Mouse (Mus musculus) erythroblast, embryonic 14.5 days (primary cell): ENCODE data around the gene Mtch2. TPM values are rescaled to one million over a fixed set of nuclear protein-coding genes. Genes with fewer than 3 reads are reported as not detected.
"Not testable (repeated sequence)": the region's sequence is repeated elsewhere in the genome, so short reads cannot be mapped to it uniquely, and the experiment has no call there.

ENCODE experiments used
- H3K27me3 ChIP-seq: 2 replicates; pipeline ENCODE4 v1.6.1; 2012; ENCODE audit warnings: inconsistent platforms; ENCODE audit not compliant: control insufficient read depth
- H3K36me3 ChIP-seq: 2 replicates; pipeline ENCODE4 v1.6.1; 2012; ENCODE audit warnings: mild to moderate bottlenecking, inconsistent platforms; ENCODE audit not compliant: control insufficient read depth
- H3K4me1 ChIP-seq: 2 replicates; pipeline ENCODE4 v1.6.1; 2012; ENCODE audit warnings: inconsistent platforms; ENCODE audit not compliant: control insufficient read depth
- H3K4me3 ChIP-seq: replicated peaks from 2 replicates; pipeline ENCODE3; 2012; ENCODE audit warnings: moderate library complexity, mild to moderate bottlenecking, inconsistent platforms
- H3K9me3 ChIP-seq: 2 replicates; pipeline ENCODE4 v1.6.1; 2012; ENCODE audit warnings: low read length, inconsistent platforms, mixed read lengths; ENCODE audit not compliant: control insufficient read depth
- GATA1 ChIP-seq: IDR thresholded peaks from 2 replicates; pipeline ENCODE4 v1.6.1; 2012; ENCODE audit warnings: low read length, inconsistent platforms, mixed read lengths
- TAL1 ChIP-seq: IDR thresholded peaks from 3 replicates; pipeline ENCODE4 v1.6.1; 2012; ENCODE audit warnings: low read length, inconsistent platforms, mixed read lengths
- polyA plus RNA-seq: library from polyadenylated mRNA; stranded (reverse); fragments of >175 nt; gene quantifications from 2 replicates; pipeline ENCODE4 v1.2.3, GENCODE M21; 2012

The Mtch2 gene
- polyA plus RNA-seq, 1 experiment: 1.8 TPM

DNA sequence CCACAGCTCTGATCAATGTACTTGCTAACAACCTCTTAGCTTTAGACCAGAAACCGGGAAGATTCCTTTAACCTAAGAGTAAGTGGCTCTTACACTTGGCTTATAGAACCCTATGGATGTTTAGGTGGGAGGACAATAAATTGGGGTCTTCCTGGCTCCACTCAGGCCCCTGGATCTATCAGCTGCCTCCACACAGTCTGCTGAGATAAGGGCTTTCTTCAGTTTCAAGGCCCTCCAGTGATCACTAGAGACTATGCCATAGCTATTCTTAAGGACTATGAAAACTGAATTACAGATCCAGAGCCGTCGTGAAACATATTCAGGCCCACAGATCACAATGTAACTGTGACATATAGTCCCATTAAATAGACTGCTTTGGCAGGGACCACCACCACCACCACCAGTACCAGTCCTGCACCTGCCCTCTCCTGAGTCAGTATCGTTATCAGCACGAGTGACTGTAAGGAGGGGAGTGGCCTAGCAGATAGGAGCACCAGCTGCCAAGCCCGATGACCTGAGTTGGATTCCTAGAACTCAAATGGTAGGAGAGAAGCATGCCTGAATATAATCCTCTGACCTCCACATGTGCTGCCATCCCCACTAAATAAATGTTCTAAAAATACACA lies 46.8 kb downstream of the Mtch2 start:
- peak overlapping the region; percentile 31 for H3K4me3 ChIP-seq

DNA sequence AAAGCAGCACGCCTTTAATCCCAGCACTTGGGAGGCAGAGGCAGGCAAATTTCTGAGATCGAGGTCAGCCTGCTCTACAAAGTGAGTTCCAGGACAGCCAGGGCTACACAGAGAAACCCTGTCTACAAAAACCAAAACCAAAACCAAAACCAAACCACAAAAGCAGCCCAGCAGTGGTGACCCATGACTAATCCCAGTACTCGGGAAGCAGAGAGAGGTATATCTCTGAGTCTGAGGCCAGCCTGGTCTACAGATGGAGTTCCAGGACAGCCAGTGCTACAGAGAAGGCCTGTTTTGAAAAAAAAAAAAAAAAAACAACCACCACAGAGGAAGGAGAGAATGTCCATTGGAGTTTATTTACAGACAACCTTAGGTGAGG lies 47.3 kb downstream of the Mtch2 start:
- peak overlapping the region; percentile 31 for H3K4me3 ChIP-seq
- H3K36me3 ChIP-seq: peaks cover 75% of the 10 kb centered on the region
- peaks cover 77% of the 10 kb centered on the region for H3K4me1 ChIP-seq
- peaks cover 15% of the 10 kb centered on the region for H3K27me3 ChIP-seq
- not testable (repeated sequence) for H3K9me3 ChIP-seq

More for the DNA sequence above, 46.8 kb downstream of the Mtch2 start:
- H3K4me1 ChIP-seq: peaks cover 82% of the 10 kb centered on the region
- peaks cover 8% of the 10 kb centered on the region for H3K9me3 ChIP-seq
- peak; percentile 63 for TF ChIP-seq TAL1
- TF ChIP-seq GATA1: peak; percentile 80
- peaks cover 70% of the 10 kb centered on the region for H3K36me3 ChIP-seq
- H3K27me3 ChIP-seq: peaks cover 20% of the 10 kb centered on the region

DNA sequence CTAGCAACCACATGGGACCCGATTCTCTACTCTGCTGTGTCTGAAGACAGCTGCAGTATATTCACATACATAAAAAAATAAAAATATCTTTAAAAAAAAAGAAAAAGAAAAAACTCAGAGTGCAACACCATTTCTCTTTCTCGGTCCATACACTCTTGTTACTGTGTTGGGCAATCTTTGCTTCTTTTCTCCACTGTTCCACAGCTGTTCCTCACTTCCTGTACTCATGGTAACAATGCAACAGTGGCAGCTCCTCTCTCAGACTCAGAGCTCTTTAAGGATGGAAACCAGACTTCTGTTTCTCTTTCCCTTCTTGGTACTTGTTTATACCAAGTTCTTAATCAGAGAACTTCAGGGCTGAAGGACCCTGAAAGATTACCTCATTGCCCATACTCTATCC lies 56.4 kb downstream of the Mtch2 start:
- H3K9me3 ChIP-seq: no peaks in the 10 kb centered on the region
- no peaks in the 10 kb centered on the region for H3K27me3 ChIP-seq
- peaks cover 53% of the 10 kb centered on the region for H3K4me1 ChIP-seq
- TF ChIP-seq GATA1 (no peak), TAL1 (no peak)
- H3K4me3 ChIP-seq: peak overlapping the region; percentile 94
- peaks cover 72% of the 10 kb centered on the region for H3K36me3 ChIP-seq

DNA sequence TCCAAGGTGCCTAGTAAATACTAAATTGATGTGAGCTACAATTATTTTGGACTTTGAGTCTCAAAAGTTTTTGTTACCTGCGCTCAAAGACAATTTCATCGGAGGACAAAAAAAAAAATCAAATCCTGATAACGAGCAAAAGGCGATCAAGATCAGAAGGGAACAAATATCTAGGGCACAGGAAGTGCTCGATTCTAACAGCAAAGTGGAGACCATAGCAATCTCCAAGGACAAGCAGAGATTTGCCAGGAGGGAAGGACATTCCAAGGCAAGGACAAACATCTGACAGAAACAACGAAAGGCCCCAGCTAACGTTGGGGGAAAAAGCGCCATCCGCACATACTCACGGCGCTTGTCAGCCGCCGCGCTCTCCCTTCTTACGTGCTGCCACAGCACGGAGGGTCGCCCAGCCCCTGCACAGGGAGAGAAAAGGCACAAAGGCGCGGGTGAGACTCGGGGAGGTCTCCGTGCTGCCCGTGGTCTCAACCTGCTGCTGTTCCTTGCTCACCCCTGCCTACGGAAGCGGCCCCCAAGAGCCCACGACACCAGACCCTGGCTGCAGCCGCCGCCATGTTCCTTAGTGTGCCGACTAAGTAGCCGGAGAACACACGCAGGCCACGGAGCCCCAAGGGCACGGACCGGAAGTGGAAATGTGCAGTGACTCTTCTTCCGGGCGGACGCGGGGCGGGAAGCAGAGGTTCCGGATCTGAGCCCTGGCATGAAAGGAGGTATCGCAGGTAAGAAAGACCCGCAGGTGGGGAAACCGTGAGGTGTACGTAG lies 57.3 kb downstream of the Mtch2 start, which contains the start of the genes Kbtbd4 and Ndufs3:
Kbtbd4 (plus strand) TSS at position 665 of the 780 bp plus-strand sequence.
Ndufs3 (minus strand) TSS at position 752 of the 780 bp plus-strand sequence.
- Histone ChIP-seq H3K9me3 (no peaks in the 10 kb centered on the region), H3K27me3 (no peaks in the 10 kb centered on the region), H3K4me3 (peak within 1 kb of the TSS; percentile 94), H3K4me1 (peaks cover 55% of the 10 kb centered on the region), H3K36me3 (peaks cover 72% of the 10 kb centered on the region)
- TF ChIP-seq GATA1: peak; percentile 26; the same call in 1 of the 2 replicates
- TF ChIP-seq TAL1: no peak

DNA sequence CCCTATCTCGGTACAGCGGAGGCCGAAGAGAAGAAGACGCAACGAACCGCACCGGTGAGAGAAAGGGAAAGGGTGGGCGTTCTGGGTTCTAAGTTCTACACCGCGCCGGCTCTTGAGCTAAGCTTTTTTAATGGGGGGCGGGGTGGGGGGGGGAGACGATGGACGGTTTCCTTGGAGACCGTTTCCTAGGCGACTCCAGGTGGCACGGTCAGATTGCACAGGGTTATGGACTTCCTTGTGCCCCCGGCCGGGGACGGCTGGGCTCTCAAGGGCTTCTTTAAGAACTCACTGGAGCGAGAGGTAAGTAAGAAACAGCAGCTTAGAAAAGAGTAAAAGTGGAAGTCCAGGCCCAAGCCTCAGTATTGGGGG lies 57.9 kb downstream of the Mtch2 start:
- Histone ChIP-seq H3K27me3 (no peaks in the 10 kb centered on the region), H3K4me1 (peaks cover 55% of the 10 kb centered on the region), H3K4me3 (peak overlapping the region; percentile 94), H3K36me3 (peaks cover 72% of the 10 kb centered on the region), H3K9me3 (no peaks in the 10 kb centered on the region)
- no peak for TF ChIP-seq GATA1
- no peak for TF ChIP-seq TAL1

DNA sequence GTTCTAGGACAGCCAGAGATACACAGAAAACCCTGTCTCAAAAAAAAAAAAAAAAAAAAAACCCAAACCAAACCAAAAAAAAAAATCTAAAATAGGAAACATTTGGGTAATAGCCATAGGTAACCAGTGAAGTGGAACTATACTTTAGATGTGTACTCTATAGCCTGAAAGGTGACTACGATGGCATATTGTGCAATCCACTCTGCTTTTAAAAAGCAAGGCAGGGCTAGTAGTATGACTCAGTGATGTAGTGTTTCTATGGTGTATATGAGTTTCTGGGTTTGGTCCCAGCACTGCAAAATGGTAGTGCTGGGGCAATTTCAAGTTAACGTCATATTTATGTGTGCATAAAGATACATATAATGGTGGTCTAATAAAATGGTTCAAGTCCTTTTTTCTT lies 59.8 kb downstream of the Mtch2 start:
- no peak for TF ChIP-seq TAL1
- no peak for TF ChIP-seq GATA1
- H3K4me1 ChIP-seq: peaks cover 54% of the 10 kb centered on the region
- H3K9me3 ChIP-seq: no peaks in the 10 kb centered on the region
- no peaks in the 10 kb centered on the region for H3K27me3 ChIP-seq
- H3K36me3 ChIP-seq: peaks cover 78% of the 10 kb centered on the region
- H3K4me3 ChIP-seq: no peak overlapping the region

DNA sequence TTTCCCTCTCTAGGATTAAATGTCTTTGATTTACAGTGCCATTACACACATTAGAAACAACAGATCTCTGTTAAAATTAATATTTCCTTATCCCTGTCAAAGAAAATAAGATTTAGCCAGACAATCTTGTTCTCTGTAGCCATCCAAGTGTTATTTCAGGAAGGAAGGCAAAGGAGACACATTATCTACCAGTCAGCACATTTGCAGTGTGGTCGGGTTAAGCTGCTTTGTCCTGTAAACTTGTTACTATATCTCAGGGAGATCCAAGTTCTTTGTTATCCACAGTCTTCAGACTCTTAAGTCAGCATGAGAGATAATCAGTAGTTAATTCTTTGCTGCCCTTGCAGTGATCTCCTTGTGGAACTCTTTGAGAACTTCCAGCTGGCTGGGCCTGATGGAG lies 63.9 kb downstream of the Mtch2 start:
- peaks cover 32% of the 10 kb centered on the region for H3K4me1 ChIP-seq
- no peak overlapping the region for H3K4me3 ChIP-seq
- H3K9me3 ChIP-seq: no peaks in the 10 kb centered on the region
- no peaks in the 10 kb centered on the region for H3K27me3 ChIP-seq
- TF ChIP-seq TAL1 (no peak), GATA1 (no peak)
- H3K36me3 ChIP-seq: peaks cover 90% of the 10 kb centered on the region

DNA sequence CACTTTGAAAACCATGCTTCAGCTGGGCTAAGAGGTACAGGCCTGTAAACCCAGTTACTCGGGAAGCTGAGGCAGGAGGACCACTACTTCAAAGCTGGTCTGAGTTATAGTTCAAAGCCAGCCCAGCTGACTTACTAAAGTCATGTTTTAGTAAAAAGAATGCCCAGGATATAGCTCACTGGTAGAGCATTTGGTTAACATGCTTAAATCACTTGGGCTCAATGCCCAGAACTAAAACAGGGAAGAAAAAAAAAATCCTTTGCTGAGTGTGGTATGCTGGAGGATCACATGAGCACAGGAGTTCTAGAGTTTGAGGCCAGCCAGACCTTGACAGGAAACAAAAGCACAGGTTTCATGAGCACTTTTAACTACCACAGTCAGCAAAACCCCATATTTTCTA lies 64.7 kb downstream of the Mtch2 start:
- peaks cover 33% of the 10 kb centered on the region for H3K4me1 ChIP-seq

DNA sequence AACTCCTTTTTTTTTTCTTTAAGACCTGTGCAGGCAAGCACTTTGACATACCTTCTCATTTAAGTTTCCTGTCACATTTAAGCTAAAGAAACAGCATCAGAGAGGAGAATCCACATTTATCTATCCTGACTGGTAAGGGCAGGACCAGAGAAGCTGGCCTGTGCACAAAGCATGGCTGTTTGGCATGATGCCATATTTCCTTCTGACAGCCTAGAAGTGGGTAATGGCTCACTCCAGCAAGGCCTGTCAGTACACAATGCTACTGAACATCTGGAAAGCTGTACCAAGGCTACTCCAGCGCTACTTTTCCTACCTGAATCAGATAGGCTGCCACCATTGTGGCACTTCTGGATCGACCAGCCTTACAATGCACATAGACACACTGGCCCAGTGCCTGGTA lies 66.7 kb downstream of the Mtch2 start:
- no peak for TF ChIP-seq TAL1
- TF ChIP-seq GATA1: no peak
- peaks cover 39% of the 10 kb centered on the region for H3K4me1 ChIP-seq
- no peaks in the 10 kb centered on the region for H3K9me3 ChIP-seq
- H3K4me3 ChIP-seq: no peak overlapping the region
- H3K36me3 ChIP-seq: peaks cover 64% of the 10 kb centered on the region
- no peaks in the 10 kb centered on the region for H3K27me3 ChIP-seq

More for the DNA sequence above, 64.7 kb downstream of the Mtch2 start:
- Histone ChIP-seq H3K4me3 (no peak overlapping the region), H3K36me3 (peaks cover 84% of the 10 kb centered on the region), H3K9me3 (no peaks in the 10 kb centered on the region), H3K27me3 (no peaks in the 10 kb centered on the region)
- TF ChIP-seq GATA1: no peak
- TF ChIP-seq TAL1: no peak
